Mouse (Mus musculus) skeletal muscle tissue, postnatal 0 days (tissue): Measurements from ENCODE around the gene Fsd1. TPM values are rescaled to one million over a fixed set of nuclear protein-coding genes. Genes with fewer than 3 reads are reported as not detected.

ENCODE experiments used
- polyA plus RNA-seq: library from polyadenylated mRNA; unstranded; fragments of >200 nt; fragmentation: Nextera tagmentation; extraction: Ambion mirVana; gene quantifications from 2 replicates; pipeline ENCODE4 v1.2.1, GENCODE M21; 2015

Gene Fsd1
- polyA plus RNA-seq, result 0.50 and 0.99 TPM in 2 replicates

GRCm38 (mm10) chr17:55986030-55986961, at the start of gene Fsd1:
Gene Fsd1, plus strand, starts transcription at chr17:55986509.

DNA sequence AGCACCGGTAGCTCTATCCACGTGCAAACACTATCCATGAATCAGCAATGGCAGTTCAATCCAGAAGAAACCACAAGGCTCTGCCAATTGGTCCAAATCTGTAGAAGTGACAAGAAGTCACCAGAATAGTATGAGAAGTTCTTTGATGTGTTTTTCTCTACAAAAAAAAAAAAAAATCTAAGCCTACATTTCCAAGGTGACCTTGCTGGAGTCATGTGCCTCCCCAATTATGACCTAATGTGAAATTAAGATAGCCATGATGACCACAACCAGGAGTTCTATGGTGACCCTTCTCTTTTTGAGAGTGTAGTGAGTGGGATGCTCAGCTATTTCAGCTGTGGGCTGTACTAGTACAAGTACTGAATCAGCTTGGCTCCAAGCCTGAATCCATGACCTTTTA, 36.9 kb upstream of the Fsd1 start, which contains the start of gene Zfp119b:
Gene Zfp119b, minus strand, starts transcription at position 101 of the 400 bp plus-strand sequence.

GRCm38 (mm10) chr17:55952447-55953027, 33.8 kb upstream of the Fsd1 start, which contains the start of gene Ebi3:
Gene Ebi3, plus strand, starts transcription at chr17:55952640.

DNA sequence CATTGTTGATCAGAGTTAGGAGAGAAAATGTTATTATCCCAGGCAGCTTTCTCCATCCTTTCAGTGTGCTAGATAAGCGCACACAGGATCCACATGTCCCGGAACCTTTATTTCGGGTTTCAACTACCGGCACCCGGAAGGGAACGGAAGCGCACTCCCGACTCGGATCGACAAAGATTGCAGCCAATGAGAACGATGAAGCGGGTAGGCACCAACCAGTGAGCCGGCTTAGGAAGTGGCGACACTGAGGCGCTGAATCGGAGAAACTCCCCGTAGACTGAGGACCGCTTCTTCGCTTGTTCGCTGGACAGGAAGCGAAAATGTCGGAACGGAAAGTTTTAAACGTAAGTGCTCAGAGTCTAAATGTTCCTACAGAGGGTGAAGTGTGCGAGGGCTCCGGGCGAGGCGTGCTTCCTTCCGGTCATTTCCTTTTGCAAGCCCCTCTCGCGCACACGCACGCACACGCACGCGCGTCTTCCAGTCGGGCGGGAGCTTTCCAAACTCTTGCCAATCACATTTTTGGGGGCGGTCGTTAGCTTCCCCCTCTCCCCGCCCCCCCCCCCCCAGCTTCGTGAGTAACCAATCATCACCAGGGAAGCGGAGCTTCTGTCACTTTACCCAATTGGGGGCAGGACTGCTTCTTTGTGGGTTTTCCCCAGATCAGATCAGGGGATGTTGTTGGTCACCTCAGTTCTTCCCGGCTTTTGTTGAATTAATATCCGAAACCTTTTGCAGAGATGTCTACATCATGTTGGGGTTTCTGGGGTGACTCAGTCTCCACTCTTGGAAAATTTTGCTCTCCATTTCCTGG, 27.2 kb upstream of the Fsd1 start, which contains the start of gene Yju2:
Gene Yju2, plus strand, starts transcription at position 182 of the 811 bp plus-strand sequence.

GRCm38 (mm10) chr17:55969966-55970891, 16.1 kb upstream of the Fsd1 start, which contains the start of gene Shd:
Gene Shd, plus strand, starts transcription at chr17:55970467.

GRCm38 (mm10) chr17:56005415-56006061, 19.2 kb downstream of the Fsd1 start, which contains the start of the genes Stap2 and Mpnd:
Gene Stap2, minus strand, starts transcription at chr17:56005584.
Gene Mpnd, plus strand, starts transcription at chr17:56005711.

GRCm38 (mm10) chr17:56036176-56036900, 50.0 kb downstream of the Fsd1 start, which contains the start of gene Sh3gl1:
Gene Sh3gl1, minus strand, starts transcription at chr17:56036635.

DNA sequence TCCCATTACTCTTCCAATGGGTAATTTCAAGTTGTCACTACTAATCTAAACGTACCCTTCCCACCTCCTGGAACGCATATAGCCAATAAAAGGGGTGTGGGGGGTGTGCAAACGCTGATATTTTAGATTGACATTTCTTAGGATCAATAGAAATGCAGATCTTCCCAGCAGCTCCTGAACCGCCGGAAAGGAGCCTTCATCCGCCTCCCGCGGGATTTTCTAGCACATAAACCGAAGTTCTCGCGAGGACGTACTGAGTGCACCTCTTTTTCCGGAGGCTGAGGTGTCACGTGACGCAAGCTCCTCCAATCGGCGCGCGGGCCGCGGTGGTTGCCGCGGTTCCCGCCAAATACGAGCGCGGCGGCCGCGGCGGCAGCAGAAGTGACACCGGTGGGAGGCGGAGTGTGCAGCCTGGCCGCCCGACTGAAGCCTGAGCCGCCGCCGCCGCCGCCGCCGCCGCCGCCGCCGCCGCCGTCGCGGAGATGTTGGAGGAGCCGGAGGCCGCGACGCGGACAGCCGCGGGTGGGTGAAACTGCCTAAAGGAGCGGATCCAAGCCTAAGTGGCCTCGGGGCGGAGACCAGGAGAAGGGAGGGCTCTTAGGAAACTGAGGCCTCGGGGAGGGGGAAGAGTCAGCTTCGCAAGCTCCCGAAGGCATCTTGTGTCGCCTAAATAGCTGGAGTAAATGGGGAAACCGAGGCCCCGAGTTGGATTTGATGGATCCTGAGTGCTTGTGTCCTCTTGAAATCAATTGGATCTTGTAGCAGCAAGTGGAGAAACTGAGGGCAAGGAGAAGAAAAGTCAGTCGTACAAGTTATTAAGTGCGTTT, 53.9 kb downstream of the Fsd1 start, which contains the start of gene Chaf1a:
Gene Chaf1a, plus strand, starts transcription at position 410 of the 827 bp plus-strand sequence.

Other genes starting within 250 kb of the Fsd1 start
- gene Adgre4, start 236.5 kb upstream of the Fsd1 start, polyA plus RNA-seq, result 0.06 and 0.17 TPM in 2 replicates
- 4.7 and 4.8 TPM in 2 replicates for gene Zfp119a, start 107.6 kb upstream of the Fsd1 start, polyA plus RNA-seq
- 4.5 and 5.8 TPM in 2 replicates for gene Zfp959, start 94.4 kb upstream of the Fsd1 start, polyA plus RNA-seq
- gene Zfp119b, start 37.0 kb upstream of the Fsd1 start, polyA plus RNA-seq, result 4.9 TPM in 2 replicates
- gene Ebi3, start 33.9 kb upstream of the Fsd1 start, polyA plus RNA-seq, result 2.5 and 2.7 TPM in 2 replicates
- 10.1 and 10.6 TPM in 2 replicates for gene Yju2, start 27.4 kb upstream of the Fsd1 start, polyA plus RNA-seq
- 0.93 and 1.0 TPM in 2 replicates for gene Shd, start 16.0 kb upstream of the Fsd1 start, polyA plus RNA-seq
- gene Stap2, start 19.1 kb downstream of the Fsd1 start, polyA plus RNA-seq, result 6.6 and 7.3 TPM in 2 replicates
- 31.9 and 32.3 TPM in 2 replicates for gene Mpnd, start 19.2 kb downstream of the Fsd1 start, polyA plus RNA-seq
- gene Sh3gl1, start 50.1 kb downstream of the Fsd1 start, polyA plus RNA-seq, result 66.6 and 83.7 TPM in 2 replicates
- gene Chaf1a, start 53.9 kb downstream of the Fsd1 start, polyA plus RNA-seq, result 3.2 and 3.8 TPM in 2 replicates
- gene Ubxn6, start 88.5 kb downstream of the Fsd1 start, polyA plus RNA-seq, result 40.5 and 49.7 TPM in 2 replicates
- gene Hdgfl2, start 93.1 kb downstream of the Fsd1 start, polyA plus RNA-seq, result 55.9 and 57.9 TPM in 2 replicates
- gene Plin4, start 123.3 kb downstream of the Fsd1 start, polyA plus RNA-seq, result 18.2 and 19.4 TPM in 2 replicates
- 74.6 and 107 TPM in 2 replicates for gene Plin5, start 131.1 kb downstream of the Fsd1 start, polyA plus RNA-seq
- gene Lrg1, start 135.5 kb downstream of the Fsd1 start, polyA plus RNA-seq, result 18.9 and 26.6 TPM in 2 replicates
- 3.8 and 5.9 TPM in 2 replicates for gene Sema6b, start 153.8 kb downstream of the Fsd1 start, polyA plus RNA-seq
- 4.4 and 5.3 TPM in 2 replicates for gene Tnfaip8l1, start 176.0 kb downstream of the Fsd1 start, polyA plus RNA-seq
- 48.0 and 53.9 TPM in 2 replicates for gene Mydgf, start 197.4 kb downstream of the Fsd1 start, polyA plus RNA-seq
- 15.8 and 16.8 TPM in 2 replicates for gene Dpp9, start 232.4 kb downstream of the Fsd1 start, polyA plus RNA-seq